Mouse (Mus musculus) lung, embryonic 14.5 days (tissue): ENCODE measurements around the gene Rapgef1. TPM values are rescaled to one million over a fixed set of nuclear protein-coding genes. Genes with fewer than 3 reads are reported as not detected.

Experiments used
- ATAC-seq: fragments of 200-750 bp; cut with Nextera tagmentation; 2 replicates; pipeline ENCODE4 v1.8.0; 2017; ENCODE audit warnings: mild to moderate bottlenecking, moderate TSS enrichment, moderate library complexity; ENCODE audit not compliant: insufficient read depth
- DNase-seq: peaks from one replicate; pipeline ENCODE4 v3.0.0-alpha.2; 2015
- H3K27ac ChIP-seq: fragments of 300-500 bp; sonication (generic); 2 replicates; pipeline ENCODE4 v1.5.1; 2014; ENCODE audit warnings: low read depth, mild to moderate bottlenecking, moderate library complexity
- H3K27me3 ChIP-seq: fragments of 300-500 bp; sonication (generic); 2 replicates; pipeline ENCODE4 v1.6.1; 2014; ENCODE audit warnings: low read length, control low read depth; ENCODE audit not compliant: insufficient read depth
- H3K36me3 ChIP-seq: fragments of 300-500 bp; sonication (generic); 2 replicates; pipeline ENCODE4 v1.6.1; 2014; ENCODE audit warnings: control low read depth; ENCODE audit not compliant: insufficient read depth
- H3K4me1 ChIP-seq: fragments of 300-500 bp; sonication (generic); 2 replicates; pipeline ENCODE4 v1.6.1; 2014; ENCODE audit warnings: antibody characterized with exemption, control low read depth; ENCODE audit not compliant: insufficient read depth
- H3K4me2 ChIP-seq: fragments of 300-500 bp; sonication (generic); 2 replicates; pipeline ENCODE4 v1.6.1; 2014; ENCODE audit warnings: mild to moderate bottlenecking
- H3K4me3 ChIP-seq: fragments of 300-500 bp; sonication (generic); 2 replicates; pipeline ENCODE4 v1.5.1; 2014; ENCODE audit warnings: low read depth, low read length
- H3K9ac ChIP-seq: fragments of 300-500 bp; sonication (generic); 2 replicates; pipeline ENCODE4 v1.6.1; 2014
- H3K9me3 ChIP-seq: fragments of 300-500 bp; sonication (generic); 2 replicates; pipeline ENCODE4 v1.6.1; 2016; ENCODE audit warnings: low read depth, low read length, control low read depth
- CTCF ChIP-seq: IDR thresholded peaks from 2 replicates; pipeline ENCODE4 v1.5.1; 2016; ENCODE audit warnings: antibody characterized with exemption, low read depth
- WGBS: fragments of 180-500 bp; shearing (Covaris S2); extraction: QIAGEN DNeasy Blood & Tissue Kit; methylation state at CpG from one replicate; pipeline ENCODE4 v1.1.7; 2014; 5-methylcytosine and 5-hydroxymethylcytosine counted together
- polyA plus RNA-seq: library from polyadenylated mRNA; unstranded; fragments of >200 nt; fragmentation: Nextera tagmentation; extraction: Ambion mirVana; gene quantifications from 2 replicates; pipeline ENCODE4 v1.2.1, GENCODE M21; 2014

The Rapgef1 gene
- 18.3 and 20.5 TPM in 2 replicates for polyA plus RNA-seq

GRCm38 (mm10) chr2:29619484-29620300, at the start of gene Rapgef1:
Gene Rapgef1 (plus strand): TSS chr2:29619720.
- peak; percentile 87 for DNase-seq
- H3K27me3 ChIP-seq, result no peaks in the 10 kb centered on the region
- peak; percentile 97 for TF ChIP-seq CTCF
- peak; percentile 89 for ATAC-seq
- H3K36me3 ChIP-seq, result no peaks in the 10 kb centered on the region
- H3K27ac ChIP-seq, result peak within 1 kb of the TSS; percentile 89
- H3K9ac ChIP-seq, result peak within 1 kb of the TSS; percentile 94
- peaks cover 6% of the 10 kb centered on the region for H3K4me1 ChIP-seq
- under 1% methylated on average over 82 of the region's 101 CpGs for WGBS
- peak within 1 kb of the TSS; percentile 73 for H3K4me3 ChIP-seq
- peak within 1 kb of the TSS; percentile 67 for H3K4me2 ChIP-seq
- no peaks in the 10 kb centered on the region for H3K9me3 ChIP-seq

GRCm38 (mm10) chr2:29571921-29572700, 47.4 kb upstream of the Rapgef1 start:
- ATAC-seq, result no peak
- Histone ChIP-seq H3K27me3 (no peaks in the 10 kb centered on the region), H3K4me1 (no peaks in the 10 kb centered on the region), H3K9me3 (no peaks in the 10 kb centered on the region), H3K4me2 (no peak overlapping the region), H3K27ac (no peak overlapping the region), H3K4me3 (no peak overlapping the region), H3K36me3 (no peaks in the 10 kb centered on the region), H3K9ac (no peak overlapping the region)
- WGBS, result 56% methylated on average over 9 of the region's 9 CpGs
- DNase-seq, result no peak
- no peak for TF ChIP-seq CTCF

- Histone ChIP-seq H3K27me3 (no peaks in the 10 kb centered on the region), H3K4me3 (no peak overlapping the region), H3K4me1 (no peaks in the 10 kb centered on the region), H3K4me2 (no peak overlapping the region), H3K36me3 (no peaks in the 10 kb centered on the region), H3K9me3 (no peaks in the 10 kb centered on the region), H3K27ac (no peak overlapping the region), H3K9ac (no peak overlapping the region)
- no peak for TF ChIP-seq CTCF
- ATAC-seq, result no peak
- DNase-seq, result no peak
- 61% methylated on average over 5 of the region's 5 CpGs for WGBS
Measured at GRCm38 (mm10) chr2:29572811-29573427, 46.6 kb upstream of the Rapgef1 start.

- ATAC-seq, result no peak
- Histone ChIP-seq H3K4me3 (no peak overlapping the region), H3K27me3 (no peaks in the 10 kb centered on the region), H3K4me1 (no peaks in the 10 kb centered on the region), H3K9me3 (no peaks in the 10 kb centered on the region), H3K9ac (no peak overlapping the region), H3K27ac (no peak overlapping the region), H3K4me2 (no peak overlapping the region), H3K36me3 (no peaks in the 10 kb centered on the region)
- WGBS, result 7% methylated on average over 5 of the region's 5 CpGs
- DNase-seq, result peak; percentile 94
- TF ChIP-seq CTCF, result no peak
Measured at GRCm38 (mm10) chr2:29573591-29573990, 45.9 kb upstream of the Rapgef1 start.

- 36% methylated on average over 11 of the region's 11 CpGs for WGBS
- H3K4me3 ChIP-seq, result no peak overlapping the region
- H3K9ac ChIP-seq, result no peak overlapping the region
- H3K9me3 ChIP-seq, result no peaks in the 10 kb centered on the region
- no peaks in the 10 kb centered on the region for H3K4me1 ChIP-seq
- H3K27ac ChIP-seq, result no peak overlapping the region
- no peaks in the 10 kb centered on the region for H3K36me3 ChIP-seq
- ATAC-seq (no peak), DNase-seq (no peak)
- no peak overlapping the region for H3K4me2 ChIP-seq
- TF ChIP-seq CTCF, result no peak
- no peaks in the 10 kb centered on the region for H3K27me3 ChIP-seq
Measured at GRCm38 (mm10) chr2:29574187-29574586, 45.3 kb upstream of the Rapgef1 start.

GRCm38 (mm10) chr2:29582415-29582814, 37.1 kb upstream of the Rapgef1 start:
- H3K36me3 ChIP-seq, result no peaks in the 10 kb centered on the region
- DNase-seq (peak; percentile 89), ATAC-seq (peak; percentile 41; the same call in 1 of the 2 replicates)
- no peak overlapping the region for H3K27ac ChIP-seq
- H3K4me3 ChIP-seq, result no peak overlapping the region
- peak; percentile 98 for TF ChIP-seq CTCF
- H3K9ac ChIP-seq, result no peak overlapping the region
- H3K27me3 ChIP-seq, result no peaks in the 10 kb centered on the region
- WGBS, result 7% methylated on average over 7 of the region's 7 CpGs
- H3K9me3 ChIP-seq, result no peaks in the 10 kb centered on the region
- H3K4me2 ChIP-seq, result no peak overlapping the region
- no peaks in the 10 kb centered on the region for H3K4me1 ChIP-seq
